Mouse (Mus musculus) urinary bladder, postnatal 4 days (tissue): ENCODE results near the gene Rxfp4.

ENCODE experiments used
- DNase-seq, 2 experiments: peaks; one replicate each; pipeline ENCODE4 v3.0.0; 2021 to 2022; ENCODE audit warnings: low spot score in 2 of 2

Rxfp4 gene

DNA sequence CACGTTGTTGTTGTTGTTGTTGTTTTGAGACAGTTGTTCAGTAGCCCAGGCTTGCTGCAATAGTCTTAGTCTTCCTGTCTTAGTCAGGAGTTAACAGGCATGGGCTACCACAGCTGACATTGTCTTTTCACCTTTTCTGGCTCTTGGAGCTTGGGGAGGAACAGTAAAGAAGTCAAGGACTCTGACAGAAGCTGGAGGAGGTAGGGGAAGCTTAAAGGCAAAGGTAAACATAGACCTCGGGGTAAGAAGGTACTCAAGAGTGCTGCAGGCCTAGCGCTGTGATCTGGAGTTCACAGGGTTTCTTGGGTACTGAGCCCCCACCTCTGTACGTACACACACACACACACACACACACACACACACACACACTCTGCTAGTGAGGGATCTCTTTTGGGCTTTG is 24.2 kb downstream of the Rxfp4 start:
- DNase-seq, result no peak

DNA sequence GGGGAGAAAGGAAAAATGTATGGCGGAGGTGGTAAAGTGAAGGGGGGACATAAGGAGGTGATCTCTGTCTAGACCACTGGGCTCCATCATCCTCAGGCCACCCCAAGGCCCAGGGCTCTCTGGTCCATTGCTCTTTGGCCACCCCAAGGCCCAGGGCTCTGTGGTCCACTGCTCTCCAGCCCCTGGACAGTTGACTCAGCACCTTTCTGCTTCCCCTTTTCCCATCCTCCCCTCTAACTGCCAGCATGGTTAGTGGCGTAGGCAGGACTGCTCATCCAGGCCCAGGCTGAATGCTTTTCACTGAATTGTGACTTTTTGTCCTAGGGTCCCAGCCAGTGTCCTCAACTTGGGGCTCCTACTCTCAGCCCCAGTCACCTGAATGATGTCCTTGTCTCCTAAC is 25.4 kb downstream of the Rxfp4 start:
- no peak for DNase-seq

DNA sequence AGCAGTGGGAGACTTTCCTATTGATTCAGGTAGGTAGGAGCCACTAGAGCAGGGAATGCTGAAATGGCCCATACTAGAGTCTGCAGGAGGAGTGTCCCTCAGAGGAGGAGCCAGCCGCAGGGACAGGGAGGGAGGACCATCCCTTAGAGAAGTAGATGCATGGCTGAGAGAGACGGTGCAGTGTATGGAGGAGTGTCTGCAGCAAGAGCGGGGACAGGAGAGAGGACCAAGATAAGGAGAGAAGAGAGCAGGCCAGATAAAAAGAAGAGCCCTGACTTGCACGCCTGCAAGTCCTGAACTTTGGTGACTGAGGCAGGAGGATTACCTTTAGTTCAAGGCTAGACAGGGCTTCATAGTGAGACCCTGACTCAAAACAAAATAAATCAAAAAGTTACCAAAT is 25.8 kb downstream of the Rxfp4 start:
- no peak for DNase-seq

- no peak for DNase-seq
These were observed 26.6 kb downstream of the Rxfp4 start for GRCm38 (mm10) chr3:88626316-88626715.

GRCm38 (mm10) chr3:88625531-88625930 is 27.4 kb downstream of the Rxfp4 start:
- DNase-seq, result no peak

DNA sequence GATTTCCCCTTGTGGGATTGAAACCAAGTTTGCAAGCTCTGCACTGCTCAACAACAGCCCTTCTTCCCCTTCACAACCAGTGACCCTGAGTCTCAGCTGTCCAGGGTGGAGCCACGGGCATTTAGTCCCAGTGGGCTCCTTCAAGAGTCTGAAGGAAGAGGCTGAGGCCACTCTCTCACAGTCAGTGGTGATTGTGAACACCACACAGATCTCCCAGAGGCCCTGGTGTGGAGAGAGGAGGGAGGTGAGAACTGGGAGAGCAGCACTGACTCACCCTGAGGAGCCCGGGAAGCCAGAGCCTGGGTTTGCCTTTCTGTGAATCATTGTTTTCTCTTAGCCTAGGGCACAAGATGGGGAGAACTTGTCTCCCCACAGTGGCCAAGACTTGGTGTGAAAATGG is 28.0 kb downstream of the Rxfp4 start:
- no peak for DNase-seq

GRCm38 (mm10) chr3:88624324-88624723 is 28.6 kb downstream of the Rxfp4 start:
- DNase-seq, result no peak

GRCm38 (mm10) chr3:88623346-88624135 is 29.4 kb downstream of the Rxfp4 start:
- no peak for DNase-seq

DNA sequence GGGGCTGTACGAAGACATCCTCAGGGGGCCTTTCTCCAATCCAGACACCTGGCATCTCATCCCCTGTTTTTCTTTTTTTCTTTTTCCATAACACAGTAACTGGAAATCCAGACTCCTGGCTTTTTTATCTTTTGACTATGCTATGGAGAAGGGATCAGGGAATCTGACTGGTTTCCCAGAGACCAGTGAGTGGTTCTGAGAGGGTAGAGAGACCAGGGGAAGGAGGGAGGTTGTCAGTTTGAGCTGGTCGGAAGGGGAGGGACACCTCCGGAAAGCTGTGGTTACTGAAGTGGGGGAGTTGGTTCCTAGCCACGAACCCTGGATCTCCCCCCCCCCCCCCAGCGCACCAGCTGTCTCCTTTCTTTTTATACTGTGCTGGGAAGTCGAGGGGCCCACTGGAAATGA is 30.0 kb downstream of the Rxfp4 start:
- DNase-seq, result no peak

- no peak for DNase-seq
These were observed 30.6 kb downstream of the Rxfp4 start for GRCm38 (mm10) chr3:88622113-88622940.

DNA sequence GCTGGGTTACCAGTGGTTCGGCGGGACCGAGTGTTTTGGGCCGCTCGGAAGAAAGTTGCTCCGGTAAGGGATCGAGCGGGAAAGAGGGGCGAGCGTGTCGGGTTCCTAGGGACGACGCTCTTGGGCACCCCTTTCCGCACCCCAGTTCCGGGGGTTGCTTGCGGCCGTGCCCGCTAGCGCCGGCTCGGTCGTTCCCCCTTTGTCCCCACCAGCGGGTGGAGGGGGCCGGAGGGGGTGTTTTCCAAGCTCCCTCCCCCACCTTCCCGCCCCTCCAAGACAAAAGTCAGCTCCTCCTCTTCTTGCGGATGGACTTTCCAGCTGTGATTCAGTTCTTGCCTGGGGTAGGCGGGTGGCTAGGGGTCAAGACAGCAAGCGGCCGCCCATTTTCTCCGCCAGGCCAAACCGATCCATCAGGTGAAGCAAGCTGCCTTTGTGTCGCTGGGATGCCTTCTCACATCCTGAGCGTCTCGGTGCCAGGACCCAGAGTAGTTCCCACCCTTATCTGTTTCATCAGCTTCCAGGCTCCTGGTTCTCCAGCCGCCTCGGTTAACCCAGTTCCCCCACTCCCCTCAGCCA is 31.3 kb downstream of the Rxfp4 start:
- peak in 1 of 2 experiments; percentile 61 for DNase-seq

DNA sequence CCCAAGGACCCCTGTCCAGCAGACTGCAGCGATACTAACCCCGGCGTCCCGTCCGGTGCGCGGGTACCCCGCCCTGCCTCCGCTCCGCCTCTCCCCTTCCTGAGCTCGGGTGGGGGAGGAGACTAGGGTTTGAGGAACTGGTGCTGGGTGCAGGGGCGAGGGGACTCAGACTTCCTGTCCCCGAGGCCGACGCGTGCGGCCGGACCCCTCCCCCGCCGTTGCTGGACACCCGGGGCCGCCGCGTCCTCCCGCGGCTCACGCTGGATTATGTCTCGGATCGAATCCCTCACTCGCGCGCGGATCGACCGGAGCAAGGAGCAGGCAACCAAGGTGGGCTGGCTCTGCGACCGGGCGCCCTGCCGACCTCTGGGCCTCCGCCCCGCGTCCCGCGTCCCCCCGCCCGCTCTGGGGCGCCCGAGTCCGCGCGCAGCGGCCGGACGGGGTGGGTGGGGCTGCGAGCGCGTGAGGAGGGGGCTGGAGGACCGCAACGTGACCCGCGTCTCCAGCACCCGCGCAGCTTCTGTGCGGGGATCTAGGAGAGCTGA is 31.9 kb downstream of the Rxfp4 start:
- peak; percentile 69 to 70 for DNase-seq

DNA sequence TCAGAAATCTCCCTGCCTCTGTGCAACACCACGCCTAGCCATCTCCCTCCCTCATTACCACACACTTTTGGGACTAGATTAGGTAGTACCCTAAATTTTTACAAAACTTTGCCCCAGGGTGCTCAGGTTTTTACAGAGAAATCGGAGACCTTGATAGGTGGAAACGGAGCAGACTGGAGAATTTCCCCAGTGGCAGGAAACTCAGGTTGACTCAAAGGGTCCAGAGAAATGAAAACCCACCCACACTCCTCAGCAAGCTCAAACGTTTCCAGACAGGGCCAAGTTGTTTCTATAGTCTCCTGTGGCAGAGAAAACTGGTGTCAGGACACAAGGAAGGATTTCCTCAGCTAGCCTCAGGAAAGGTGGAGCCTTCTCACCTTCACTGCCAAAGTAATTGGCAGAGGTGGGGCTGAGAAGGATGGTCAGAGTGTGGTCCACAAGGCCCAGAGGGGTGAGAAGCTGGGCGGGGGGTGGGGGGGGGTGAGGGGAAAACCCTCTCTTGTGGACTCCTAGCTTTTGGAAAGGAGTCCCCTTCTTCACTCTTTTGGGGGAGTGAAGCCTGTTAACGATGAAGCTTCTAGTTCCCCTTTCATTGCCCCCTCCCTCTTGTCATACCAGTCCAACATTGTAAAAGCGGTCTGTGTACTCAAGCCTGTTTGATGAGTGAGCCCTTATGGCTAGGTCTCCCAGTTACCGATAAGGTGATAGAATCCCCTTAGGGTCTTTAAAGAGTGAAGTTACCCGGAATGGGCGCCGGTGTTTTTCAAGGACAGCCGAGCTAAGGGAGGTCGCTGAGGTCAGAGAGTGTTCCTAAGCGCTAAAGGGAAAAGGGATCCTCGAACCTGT is 32.6 kb downstream of the Rxfp4 start:
- no peak for DNase-seq

DNA sequence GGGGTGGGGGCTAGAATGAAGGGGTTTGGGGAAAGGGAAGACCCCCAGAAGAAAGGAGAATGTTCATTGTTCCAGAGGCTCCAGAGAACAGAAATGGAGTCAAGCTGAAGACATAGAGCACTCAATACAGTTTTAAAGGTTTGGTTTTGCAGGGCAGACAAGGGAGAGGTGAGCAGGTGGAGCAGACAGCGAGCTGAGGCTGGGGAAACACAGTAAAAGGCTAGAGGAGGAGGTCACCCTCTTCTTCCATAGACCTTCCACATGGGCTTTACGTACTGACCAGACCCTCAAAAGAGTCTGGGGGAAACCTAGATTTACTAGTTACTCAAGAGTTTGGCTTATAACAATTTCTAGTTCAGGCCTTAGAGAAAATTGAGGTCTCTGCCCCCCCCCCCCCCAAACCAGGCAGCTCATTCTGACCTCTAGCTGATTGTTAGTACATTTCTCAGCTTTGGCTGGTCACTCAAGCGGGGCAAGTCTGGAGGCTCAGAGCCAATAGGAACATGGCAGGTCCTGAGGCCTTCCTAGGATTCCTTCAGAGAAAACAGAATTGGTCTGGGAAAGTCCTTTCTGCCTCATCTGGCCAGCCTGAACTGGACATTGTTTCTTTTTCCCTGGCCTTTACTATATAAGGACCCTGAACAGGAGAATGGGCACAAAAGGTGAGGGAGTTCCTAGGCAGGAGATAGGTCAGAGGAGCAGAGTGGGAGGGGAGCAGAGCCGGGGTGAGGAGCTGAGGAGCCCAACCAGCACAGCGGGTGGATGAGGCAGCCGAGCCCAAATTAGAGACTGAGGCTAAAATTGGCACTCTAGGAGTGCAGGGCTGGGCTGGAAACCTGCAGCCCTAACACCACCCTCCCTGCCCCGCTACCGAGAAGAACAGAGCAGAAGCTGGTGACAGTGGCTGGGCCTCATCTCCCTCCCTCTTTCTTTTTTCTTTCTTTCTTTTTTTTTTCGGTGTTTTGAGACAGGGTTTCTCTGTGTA is 33.5 kb downstream of the Rxfp4 start:
- no peak for DNase-seq

- DNase-seq, result no peak
These were observed 34.7 kb downstream of the Rxfp4 start for GRCm38 (mm10) chr3:88618074-88618871.

- DNase-seq, result no peak
These were observed 35.9 kb downstream of the Rxfp4 start for GRCm38 (mm10) chr3:88616951-88617500.

DNA sequence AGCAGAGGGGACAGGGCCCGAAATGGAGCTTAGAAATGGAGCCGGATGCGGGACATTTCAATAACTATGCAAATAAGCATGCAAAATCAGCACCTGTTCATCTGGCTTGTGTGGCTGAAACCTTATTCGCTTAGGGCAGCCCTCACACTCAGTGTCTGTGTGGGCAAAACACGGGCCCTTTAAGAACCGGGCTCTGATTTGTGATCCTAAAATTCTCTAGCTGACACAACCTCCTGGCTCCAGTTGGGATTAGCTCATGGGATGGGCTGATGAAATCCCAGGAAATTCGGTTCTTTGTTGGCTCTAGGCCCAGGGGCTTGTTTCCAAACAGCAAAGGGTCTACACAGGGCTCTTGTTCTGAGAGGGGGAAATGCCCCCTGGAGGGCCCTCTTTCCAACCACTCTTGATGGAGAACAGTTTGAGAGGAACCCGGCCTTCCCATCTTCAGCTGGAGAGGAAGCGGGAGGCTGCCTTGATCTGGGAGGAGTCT is 37.0 kb downstream of the Rxfp4 start:
- DNase-seq, result peak in 1 of 2 experiments; percentile 71

- no peak for DNase-seq
These were observed 37.8 kb downstream of the Rxfp4 start for GRCm38 (mm10) chr3:88615117-88615516.

DNA sequence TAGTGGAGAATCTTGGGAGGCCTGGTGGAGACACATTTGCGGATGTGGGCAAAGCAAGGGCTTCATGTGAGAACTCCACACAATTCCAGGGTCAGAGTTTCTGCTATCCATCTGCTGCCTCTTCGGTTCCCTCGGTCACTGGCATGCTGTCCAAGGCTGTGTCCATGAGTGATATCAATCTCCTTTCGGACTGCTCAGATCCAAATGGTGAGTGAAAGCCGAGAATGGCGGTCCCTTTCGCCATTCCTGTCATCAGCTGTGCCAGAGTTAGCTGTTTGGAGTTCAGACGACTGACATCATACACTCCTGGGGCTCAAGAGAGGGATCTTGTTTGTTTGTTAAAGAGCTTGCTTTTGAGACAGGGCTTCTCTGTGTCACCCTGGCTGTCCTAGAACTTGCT is 38.5 kb downstream of the Rxfp4 start:
- no peak for DNase-seq
